15 mouse cellular contexts compared by ENCODE assay signal in the genomic region with DNA sequence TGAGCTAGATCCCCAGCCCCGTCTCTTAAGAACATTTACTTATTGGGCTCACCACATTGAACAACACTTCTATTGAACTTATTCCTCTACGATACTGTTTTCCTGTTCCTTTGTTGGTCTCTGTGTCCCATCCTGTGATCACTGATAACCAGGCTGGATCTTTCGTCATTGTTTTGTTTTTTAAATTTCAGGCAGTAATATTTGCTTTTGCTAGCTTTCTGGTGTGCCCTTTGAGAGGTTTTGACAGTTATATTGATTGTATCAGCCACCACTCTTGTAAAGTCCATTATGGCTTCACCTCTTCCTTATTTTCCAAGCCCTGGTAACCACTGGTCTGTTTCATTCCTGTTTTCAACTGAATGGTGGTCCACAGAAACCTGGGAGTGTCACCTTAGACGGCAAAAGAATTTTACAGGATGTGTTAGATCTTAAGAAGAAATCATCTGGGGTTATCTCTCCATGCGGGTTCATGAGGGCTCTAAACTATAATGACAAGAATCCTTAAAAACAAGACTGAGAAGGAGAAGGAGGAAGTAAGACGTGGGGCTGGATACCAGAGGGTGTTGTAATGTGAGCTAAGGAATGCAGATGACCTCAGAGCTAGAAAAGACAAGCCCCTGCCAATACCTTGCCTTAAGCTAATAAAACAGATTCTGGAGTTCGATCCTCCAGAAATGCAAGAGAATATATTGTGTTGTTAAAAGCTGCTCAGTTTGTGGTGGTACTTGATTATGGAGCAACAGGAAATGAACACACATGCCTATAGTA.
"Had no signal": no experiment of that assay in that cellular context is flagged by ENCODE, and none has a peak within 500 bp of the region (broad histone marks: within the 10 kb centered on the region; RNA-seq: fewer than 3 reads in every experiment).

No protein-coding gene starts in this region.

- DNase-seq: kidney, adult 11 months; kidney, adult 9 months; kidney, postnatal 36 days; layer of hippocampus, adult 9-11 months; layer of hippocampus, postnatal 36 days; liver; right cerebral cortex, postnatal 14 days; thymus, adult 18-20 months; thymus, postnatal 14 days had no signal

- H3K4me1 ChIP-seq: limb, embryonic 12.5 days; lung, embryonic 15.5 days; midbrain, embryonic 13.5 days had no signal

- H3K27ac ChIP-seq: kidney, postnatal 0 days; limb, embryonic 12.5 days; lung, embryonic 15.5 days; macrophage; midbrain, embryonic 13.5 days; stomach, postnatal 0 days had no signal

- H3K36me3 ChIP-seq: limb, embryonic 12.5 days; lung, embryonic 15.5 days; midbrain, embryonic 13.5 days had no signal

- ATAC-seq: midbrain, embryonic 13.5 days had no signal

- H3K9me3 ChIP-seq: limb, embryonic 12.5 days; lung, embryonic 15.5 days; midbrain, embryonic 13.5 days had no signal

- H3K4me2 ChIP-seq: limb, embryonic 12.5 days; lung, embryonic 15.5 days; midbrain, embryonic 13.5 days had no signal

- H3K4me3 ChIP-seq: limb, embryonic 12.5 days; lung, embryonic 15.5 days; midbrain, embryonic 13.5 days had no signal

- H3K9ac ChIP-seq: limb, embryonic 12.5 days; lung, embryonic 15.5 days; midbrain, embryonic 13.5 days had no signal
